Mouse (Mus musculus) midbrain, embryonic 13.5 days (tissue): ENCODE data around the gene Epha7. TPM values are rescaled to one million over a fixed set of nuclear protein-coding genes. Genes with fewer than 3 reads are reported as not detected.
A peak's percentile ranks its signal among the peaks of the same experiment; 100 is the strongest.

Experiments
- ATAC-seq: fragments of 200-750 bp; cut with Nextera tagmentation; 2 replicates; pipeline ENCODE4 v1.8.0; 2017; ENCODE audit warnings: mild to moderate bottlenecking, moderate TSS enrichment, moderate library complexity
- H3K27ac ChIP-seq: fragments of 300-500 bp; sonication (generic); 2 replicates; pipeline ENCODE4 v1.5.1; 2015; ENCODE audit warnings: inconsistent platforms, mild to moderate bottlenecking, moderate library complexity
- H3K27me3 ChIP-seq: fragments of 300-500 bp; sonication (generic); 2 replicates; pipeline ENCODE4 v1.6.1; 2015; ENCODE audit warnings: mild to moderate bottlenecking, inconsistent platforms
- H3K36me3 ChIP-seq: fragments of 300-500 bp; sonication (generic); 2 replicates; pipeline ENCODE4 v1.6.1; 2015; ENCODE audit warnings: mild to moderate bottlenecking, inconsistent platforms
- H3K4me1 ChIP-seq: fragments of 300-500 bp; sonication (generic); replicated peaks from 2 replicates; pipeline ENCODE4 v1.6.1; 2015; ENCODE audit warnings: inconsistent platforms
- H3K4me2 ChIP-seq: fragments of 300-500 bp; sonication (generic); replicated peaks from 2 replicates; pipeline ENCODE4 v1.6.1; 2015; ENCODE audit warnings: moderate library complexity, mild to moderate bottlenecking, inconsistent platforms
- H3K4me3 ChIP-seq: fragments of 300-500 bp; sonication (generic); replicated peaks from 2 replicates; pipeline ENCODE4 v1.5.1; 2015; ENCODE audit warnings: mild to moderate bottlenecking, inconsistent platforms
- H3K9ac ChIP-seq: fragments of 300-500 bp; sonication (generic); replicated peaks from 2 replicates; pipeline ENCODE4 v1.6.1; 2015; ENCODE audit warnings: mild to moderate bottlenecking, inconsistent platforms
- H3K9me3 ChIP-seq: fragments of 300-500 bp; sonication (generic); 2 replicates; pipeline ENCODE4 v1.6.1; 2016; ENCODE audit warnings: mild to moderate bottlenecking, inconsistent platforms
- WGBS: fragments of 180-500 bp; shearing (Covaris S2); methylation state at CpG from one replicate; pipeline ENCODE4 v1.1.7; 2015; 5-methylcytosine and 5-hydroxymethylcytosine counted together
- polyA plus RNA-seq: library from polyadenylated mRNA; unstranded; fragments of >200 nt; fragmentation: Nextera tagmentation; extraction: Ambion mirVana; gene quantifications from 2 replicates; pipeline ENCODE4 v1.2.1, GENCODE M21; 2015

The Epha7 gene
- polyA plus RNA-seq, 1 experiment from 2014 or later: 69.2 TPM

DNA sequence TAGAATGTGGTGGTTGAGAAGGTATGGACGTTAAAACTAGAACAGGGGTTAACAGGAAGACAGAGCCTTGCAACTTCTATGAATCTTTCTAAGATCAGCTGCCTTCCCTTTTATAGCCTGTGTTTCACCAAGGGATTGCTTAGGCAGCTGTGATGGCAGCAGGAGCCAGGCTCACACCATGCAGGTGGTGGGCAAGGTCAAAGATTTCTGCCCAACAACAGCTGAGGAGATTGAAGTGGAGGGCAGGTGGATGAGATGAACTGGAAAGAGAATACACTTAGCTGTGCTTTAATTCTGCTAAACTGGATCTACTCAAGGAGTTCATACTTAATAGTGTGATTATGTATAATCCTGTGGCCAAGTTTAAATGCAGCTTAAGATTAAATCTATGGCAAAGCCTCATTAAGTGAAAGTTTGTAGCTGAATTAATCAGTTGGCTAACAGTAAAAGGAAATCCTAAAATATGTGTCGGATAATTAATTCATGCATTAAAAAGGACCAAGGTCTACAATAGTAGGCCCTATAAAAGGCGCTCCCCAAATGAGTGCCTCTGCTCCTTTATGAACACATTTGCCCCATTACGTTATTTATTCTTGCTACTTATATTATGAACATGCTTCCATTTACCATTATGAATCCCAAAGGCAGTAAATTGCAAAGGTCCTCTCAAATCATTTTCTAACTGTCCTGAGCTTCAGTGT lies 89.2 kb downstream of the Epha7 start:
- no peak overlapping the region for H3K4me3 ChIP-seq
- H3K4me1 ChIP-seq: 0 out of 2 replicates have a peak, but pooled peaks cover 3% of the 10 kb centered on the region
- H3K36me3 ChIP-seq: no peaks in the 10 kb centered on the region
- ATAC-seq: peak; percentile 43; the same call in 1 of the 2 replicates
- H3K27me3 ChIP-seq: no peaks in the 10 kb centered on the region
- no peak overlapping the region for H3K27ac ChIP-seq
- 73% methylated on average over 4 of the region's 4 CpGs for WGBS
- H3K4me2 ChIP-seq: no peak overlapping the region
- H3K9ac ChIP-seq: no peak overlapping the region
- no peaks in the 10 kb centered on the region for H3K9me3 ChIP-seq

DNA sequence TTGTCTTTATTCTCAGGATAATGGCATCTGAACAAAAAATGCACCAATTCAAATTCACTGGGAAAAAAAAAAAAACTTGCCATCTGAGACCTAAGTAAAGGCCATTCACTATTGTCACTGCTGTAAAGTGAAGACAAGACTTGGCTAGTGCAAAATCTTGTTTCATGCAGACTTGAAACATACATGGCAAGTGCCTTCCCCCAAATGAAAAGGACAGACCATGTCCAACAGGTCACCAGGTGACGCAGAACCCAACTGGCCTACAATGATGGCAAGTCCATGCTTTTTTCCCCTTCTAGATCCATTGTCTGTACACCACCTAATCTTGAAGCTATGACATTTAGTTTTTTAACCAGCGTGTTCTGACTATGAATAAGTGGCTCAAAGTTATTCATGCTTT lies 94.1 kb downstream of the Epha7 start:
- H3K4me1 ChIP-seq: peaks cover 5% of the 10 kb centered on the region; the same call in 1 of the 2 replicates

DNA sequence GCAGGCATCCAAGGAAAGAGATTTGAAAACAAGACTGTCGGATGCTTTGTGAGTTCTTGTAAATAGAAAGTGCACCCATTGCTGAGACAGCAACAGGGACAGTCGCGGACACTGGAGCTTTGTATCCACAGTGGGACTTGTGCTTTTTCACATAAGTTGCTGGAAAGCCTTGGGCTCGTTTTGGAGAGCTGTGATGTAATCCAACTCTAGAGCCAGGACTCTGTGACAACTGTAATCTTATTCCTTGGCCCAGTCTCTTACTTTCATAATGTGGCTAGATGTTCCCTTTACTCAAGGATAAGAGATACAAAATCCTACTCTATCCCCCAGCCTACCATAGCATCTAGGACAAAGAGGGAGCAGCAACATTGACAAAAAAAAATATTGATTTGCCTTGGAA lies 97.2 kb downstream of the Epha7 start:
- Histone ChIP-seq H3K9me3 (no peaks in the 10 kb centered on the region), H3K27me3 (no peaks in the 10 kb centered on the region), H3K36me3 (no peaks in the 10 kb centered on the region), H3K9ac (no peak overlapping the region), H3K4me1 (peaks cover 9% of the 10 kb centered on the region; the same call in 1 of the 2 replicates), H3K4me2 (no peak overlapping the region), H3K4me3 (no peak overlapping the region), H3K27ac (no peak overlapping the region)
- no peak for ATAC-seq
- WGBS: 74% methylated on average over 4 of the region's 4 CpGs

More for the DNA sequence above, 94.1 kb downstream of the Epha7 start:
- ATAC-seq: no peak
- Histone ChIP-seq H3K27me3 (no peaks in the 10 kb centered on the region), H3K9me3 (no peaks in the 10 kb centered on the region), H3K4me2 (no peak overlapping the region), H3K9ac (no peak overlapping the region), H3K36me3 (no peaks in the 10 kb centered on the region), H3K27ac (no peak overlapping the region), H3K4me3 (no peak overlapping the region)
- WGBS: 73% methylated on average over 2 of the region's 2 CpGs

DNA sequence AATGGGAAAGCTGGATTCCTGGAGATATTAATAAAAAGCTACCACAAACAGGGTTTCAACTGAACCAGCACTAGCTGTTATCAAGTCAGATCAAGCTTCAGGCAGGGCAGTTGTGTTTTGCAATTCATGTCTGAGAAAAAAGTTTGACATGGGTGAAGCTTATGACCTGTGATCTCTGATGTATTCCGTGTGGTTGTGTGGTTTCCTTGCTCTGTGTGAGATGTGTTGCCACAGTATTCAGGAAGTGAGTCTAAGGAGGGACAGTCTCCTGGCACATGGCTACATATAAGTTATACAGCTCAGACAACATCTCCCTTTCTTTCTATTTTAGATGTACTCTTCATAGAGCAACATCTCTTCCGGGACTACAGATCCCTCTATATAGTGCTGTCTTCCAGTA lies 99.1 kb downstream of the Epha7 start:
- Histone ChIP-seq H3K9ac (no peak overlapping the region), H3K4me1 (peaks cover 9% of the 10 kb centered on the region; the same call in 1 of the 2 replicates), H3K36me3 (no peaks in the 10 kb centered on the region), H3K4me3 (no peak overlapping the region), H3K9me3 (no peaks in the 10 kb centered on the region), H3K27me3 (no peaks in the 10 kb centered on the region), H3K4me2 (no peak overlapping the region), H3K27ac (no peak overlapping the region)
- 83% methylated on average over 2 of the region's 2 CpGs for WGBS
- ATAC-seq: no peak

DNA sequence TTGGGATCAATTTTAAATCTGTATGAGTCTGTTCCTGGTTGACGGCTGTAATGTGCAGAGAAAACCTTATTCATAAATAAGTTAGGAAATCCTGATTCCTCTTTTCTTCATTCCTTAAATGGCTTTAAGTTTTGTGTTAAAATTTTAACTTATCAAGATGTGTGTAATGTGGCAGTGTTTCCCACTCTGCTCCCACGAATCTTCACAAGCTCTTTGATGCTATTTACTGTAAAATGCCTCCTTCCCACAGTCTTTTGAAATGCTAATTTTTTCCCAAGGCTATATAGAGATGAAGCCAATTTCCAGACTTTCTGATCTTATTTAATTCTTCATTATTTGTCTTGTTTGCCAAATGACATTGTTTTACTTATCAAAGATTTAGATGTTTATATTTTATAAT lies 100.7 kb downstream of the Epha7 start:
- Histone ChIP-seq H3K27me3 (no peaks in the 10 kb centered on the region), H3K4me2 (no peak overlapping the region), H3K4me1 (peaks cover 9% of the 10 kb centered on the region; the same call in 1 of the 2 replicates), H3K27ac (no peak overlapping the region), H3K9ac (no peak overlapping the region), H3K4me3 (no peak overlapping the region), H3K9me3 (no peaks in the 10 kb centered on the region), H3K36me3 (no peaks in the 10 kb centered on the region)
- 30% methylated on average over 2 of the region's 2 CpGs for WGBS
- no peak for ATAC-seq

DNA sequence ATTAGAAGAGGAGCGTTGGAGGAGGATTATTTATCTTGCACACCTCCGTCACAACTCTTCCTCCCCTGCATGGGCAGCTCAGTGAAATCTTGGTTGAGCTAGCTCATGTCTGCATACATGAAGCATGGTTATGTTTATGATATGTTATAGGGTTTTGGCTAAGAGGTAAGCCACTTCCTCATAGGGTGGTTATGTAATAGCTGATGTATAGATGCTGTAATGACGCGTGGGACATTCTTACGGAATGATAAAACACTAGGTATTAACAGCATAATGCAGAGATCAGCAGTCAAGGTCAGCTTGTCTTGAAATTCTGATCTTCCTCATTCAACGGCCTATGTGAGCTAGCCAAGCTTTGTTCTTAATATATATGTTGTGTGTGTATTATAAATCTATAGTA lies 107.7 kb downstream of the Epha7 start:
- Histone ChIP-seq H3K4me1 (no peaks in the 10 kb centered on the region; the same call in 1 of the 2 replicates), H3K36me3 (no peaks in the 10 kb centered on the region), H3K9ac (no peak overlapping the region), H3K27me3 (no peaks in the 10 kb centered on the region), H3K4me3 (no peak overlapping the region), H3K4me2 (no peak overlapping the region), H3K27ac (no peak overlapping the region), H3K9me3 (no peaks in the 10 kb centered on the region)
- ATAC-seq: no peak
- 88% methylated on average over 6 of the region's 6 CpGs for WGBS

DNA sequence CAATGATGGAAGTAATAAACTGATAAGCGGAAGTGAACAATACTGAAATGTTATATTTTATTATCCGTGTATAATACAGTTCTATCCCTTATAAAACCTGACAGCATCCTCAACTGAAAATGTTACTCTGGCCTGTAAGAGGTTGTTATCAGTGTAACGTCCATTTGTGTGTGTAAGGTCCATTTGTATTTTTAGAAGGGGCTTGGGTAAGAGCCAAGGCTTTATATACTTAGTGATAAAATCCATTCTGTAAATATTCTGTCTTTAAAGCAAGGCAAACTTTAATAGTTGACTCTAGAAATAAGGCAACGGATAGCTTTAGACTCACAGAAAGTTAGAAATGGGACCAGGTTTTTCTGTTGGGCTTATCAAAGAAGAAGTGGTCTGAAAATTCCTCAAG lies 113.1 kb downstream of the Epha7 start:
- WGBS: 90% methylated on average over 4 of the region's 4 CpGs
- H3K9me3 ChIP-seq: no peaks in the 10 kb centered on the region
- no peaks in the 10 kb centered on the region for H3K27me3 ChIP-seq
- H3K36me3 ChIP-seq: no peaks in the 10 kb centered on the region
- no peak for ATAC-seq
- no peak overlapping the region for H3K27ac ChIP-seq
- H3K4me1 ChIP-seq: no peaks in the 10 kb centered on the region
- no peak overlapping the region for H3K9ac ChIP-seq
- H3K4me2 ChIP-seq: no peak overlapping the region
- H3K4me3 ChIP-seq: no peak overlapping the region

DNA sequence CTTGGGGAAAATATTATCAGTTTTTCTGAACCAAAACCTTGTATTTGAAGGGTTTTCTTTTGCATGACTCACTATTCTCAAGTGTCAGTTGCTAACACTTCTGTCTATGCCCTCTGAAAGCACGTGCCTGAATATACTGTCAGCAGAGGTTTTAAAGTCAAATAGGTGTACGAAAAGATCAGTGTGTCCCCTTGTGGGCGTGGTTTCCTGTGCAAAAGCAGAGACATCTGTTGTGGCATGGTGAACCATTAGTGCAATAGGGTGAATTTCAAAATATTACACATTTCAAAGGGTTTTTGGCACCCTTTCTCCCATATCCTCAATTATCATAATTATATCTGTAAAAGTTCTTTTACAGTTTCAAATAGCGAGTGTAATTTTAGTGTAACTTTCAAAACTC lies 120.5 kb downstream of the Epha7 start:
- Histone ChIP-seq H3K9ac (no peak overlapping the region), H3K4me2 (no peak overlapping the region), H3K4me3 (no peak overlapping the region), H3K27ac (no peak overlapping the region), H3K27me3 (no peaks in the 10 kb centered on the region), H3K9me3 (no peaks in the 10 kb centered on the region), H3K4me1 (peaks cover 10% of the 10 kb centered on the region; the same call in 1 of the 2 replicates), H3K36me3 (no peaks in the 10 kb centered on the region)
- no peak for ATAC-seq
- 92% methylated on average over 4 of the region's 4 CpGs for WGBS

DNA sequence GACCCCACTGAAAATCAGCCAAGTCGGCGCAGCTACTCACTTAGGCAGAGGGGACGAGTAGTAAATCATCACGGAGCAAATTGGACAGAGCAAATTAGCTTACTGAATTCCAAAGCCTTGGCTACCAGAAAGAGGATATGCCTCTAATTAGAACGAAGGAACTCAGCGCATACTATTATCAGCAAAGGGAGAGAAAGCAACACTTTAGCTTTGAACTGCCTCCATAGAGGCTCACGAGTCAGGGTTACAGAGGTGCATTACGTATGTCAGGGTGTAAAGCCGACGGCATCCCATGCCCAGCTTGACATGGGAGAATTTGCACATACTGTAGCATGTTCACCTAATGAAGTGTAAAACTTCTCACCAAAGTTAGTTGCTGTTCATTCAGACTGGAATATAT lies 121.9 kb downstream of the Epha7 start:
- no peaks in the 10 kb centered on the region for H3K36me3 ChIP-seq
- H3K9me3 ChIP-seq: no peaks in the 10 kb centered on the region
- H3K27ac ChIP-seq: no peak overlapping the region
- WGBS: 51% methylated on average over 10 of the region's 10 CpGs
- no peaks in the 10 kb centered on the region for H3K27me3 ChIP-seq
- no peak overlapping the region for H3K4me3 ChIP-seq
- ATAC-seq: 0 out of 2 replicates have a peak, but pooled peaks have one; percentile 45
- H3K4me1 ChIP-seq: peaks cover 10% of the 10 kb centered on the region; the same call in 1 of the 2 replicates
- H3K9ac ChIP-seq: no peak overlapping the region
- H3K4me2 ChIP-seq: no peak overlapping the region

DNA sequence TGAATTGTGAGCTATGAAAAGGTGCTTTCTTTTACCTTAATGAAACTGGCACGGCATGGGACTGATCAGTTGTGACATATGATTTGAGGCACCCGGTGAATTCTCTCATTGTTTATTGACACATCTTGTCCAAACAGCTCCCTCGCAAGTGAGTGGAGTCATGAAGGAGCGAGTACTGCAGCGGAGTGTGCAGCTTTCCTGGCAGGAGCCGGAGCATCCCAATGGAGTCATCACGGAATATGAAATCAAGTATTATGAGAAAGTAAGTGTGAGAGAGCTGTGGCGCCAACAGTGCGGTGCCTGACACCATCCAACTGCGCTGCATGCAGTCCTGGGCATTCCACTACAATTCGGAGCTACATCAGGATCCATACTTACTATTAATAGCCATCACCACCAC lies 122.6 kb downstream of the Epha7 start:
- Histone ChIP-seq H3K27ac (no peak overlapping the region), H3K27me3 (no peaks in the 10 kb centered on the region), H3K9me3 (no peaks in the 10 kb centered on the region), H3K36me3 (no peaks in the 10 kb centered on the region), H3K4me1 (peaks cover 10% of the 10 kb centered on the region; the same call in 1 of the 2 replicates), H3K4me3 (no peak overlapping the region), H3K4me2 (peak overlapping the region; percentile 15), H3K9ac (no peak overlapping the region)
- 58% methylated on average over 11 of the region's 11 CpGs for WGBS
- peak; percentile 69 for ATAC-seq

DNA sequence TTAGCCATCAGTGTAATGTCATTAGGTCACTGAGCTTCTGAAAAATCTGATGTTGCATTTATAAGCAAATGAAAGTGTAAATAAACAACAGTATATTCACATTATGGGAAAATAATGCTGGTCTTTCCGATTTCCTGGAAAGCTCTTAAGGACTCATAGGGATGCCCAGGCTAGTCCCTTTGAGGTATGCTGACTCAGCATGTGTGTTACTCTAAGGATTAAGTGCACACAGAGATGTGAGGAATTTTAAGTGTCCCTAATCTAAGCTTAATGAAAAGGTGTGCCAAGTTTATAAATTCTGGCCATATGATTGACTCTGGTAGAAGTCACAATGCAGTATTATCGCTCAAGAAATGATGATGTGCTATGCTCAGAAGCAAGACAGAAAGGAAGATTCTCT lies 127.8 kb downstream of the Epha7 start:
- H3K4me3 ChIP-seq: no peak overlapping the region
- H3K27ac ChIP-seq: no peak overlapping the region
- 97% methylated on average over 2 of the region's 2 CpGs for WGBS
- H3K4me1 ChIP-seq: peaks cover 1% of the 10 kb centered on the region; the same call in 1 of the 2 replicates
- H3K4me2 ChIP-seq: no peak overlapping the region
- no peaks in the 10 kb centered on the region for H3K36me3 ChIP-seq
- ATAC-seq: no peak
- no peaks in the 10 kb centered on the region for H3K27me3 ChIP-seq
- no peak overlapping the region for H3K9ac ChIP-seq
- H3K9me3 ChIP-seq: no peaks in the 10 kb centered on the region

DNA sequence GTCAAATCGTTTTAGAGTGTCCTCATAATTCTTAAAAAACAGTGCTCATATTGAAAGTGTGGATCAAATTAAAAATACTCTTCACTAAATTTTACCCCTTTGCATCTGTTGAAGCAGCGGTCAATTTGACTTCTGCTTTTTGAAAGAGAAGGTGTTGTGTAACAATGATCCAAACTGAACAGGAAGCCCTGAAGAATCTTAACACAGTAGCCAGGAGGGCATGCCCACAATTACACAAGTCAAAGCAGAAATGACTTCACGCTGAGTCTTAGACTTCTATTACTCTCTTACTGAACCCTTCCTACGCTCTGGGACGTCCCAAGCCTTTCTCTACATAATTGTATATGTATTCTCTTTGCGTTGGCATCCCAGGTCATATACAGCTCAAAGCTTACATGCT lies 131.3 kb downstream of the Epha7 start:
- H3K4me3 ChIP-seq: no peak overlapping the region
- no peak overlapping the region for H3K9ac ChIP-seq
- H3K36me3 ChIP-seq: no peaks in the 10 kb centered on the region
- H3K4me2 ChIP-seq: no peak overlapping the region
- ATAC-seq: no peak
- no peaks in the 10 kb centered on the region for H3K27me3 ChIP-seq
- H3K4me1 ChIP-seq: no peaks in the 10 kb centered on the region
- WGBS: 86% methylated on average over 6 of the region's 6 CpGs
- H3K27ac ChIP-seq: no peak overlapping the region
- H3K9me3 ChIP-seq: no peaks in the 10 kb centered on the region
